In genomic region chr9:29407954-29408353, GRCm38 (mm10) we compare ENCODE assay signal across 8 mouse cellular contexts.
A peak's percentile ranks its signal among the peaks of the same experiment; 100 is the strongest.
DNase-seq lines count a peak whose midpoint lies in the region; ATAC-seq and TF ChIP-seq lines count a peak whose summit lies in the region.

No protein-coding gene starts in this region.

- no peak overlapping the region for H3K27ac ChIP-seq in midbrain, embryonic 15.5 days

- no peaks in the 10 kb centered on the region for H3K36me3 ChIP-seq in E14TG2a.4 (ENCODE audit: insufficient read depth, low read length)
- H3K36me3 ChIP-seq in midbrain, embryonic 15.5 days (replicated peaks) = no peaks in the 10 kb centered on the region

- peak; percentile 63 for TF ChIP-seq CTCF in E14TG2a.4 (conservative IDR thresholded peaks at IDR 0.05; ENCODE audit: low read length)

- H3K9me3 ChIP-seq in E14TG2a.4 (ENCODE audit: low read length) = no peaks in the 10 kb centered on the region
- no peaks in the 10 kb centered on the region for H3K9me3 ChIP-seq in midbrain, embryonic 15.5 days

- DNase-seq in heart, postnatal 4 days = peak; percentile 43
- DNase-seq in heart, adult 8-10 months (ENCODE audit: low spot score) = no peak
- peak; percentile 35 for DNase-seq in adrenal gland, adult 2 months
- DNase-seq in kidney, postnatal 4 days = peak; percentile 40 to 51
- no peak for DNase-seq in left cerebral cortex, adult 8-10 months (ENCODE audit: low spot score in 2 of 2)

- ATAC-seq in activated CD4-positive, CD25-positive, alpha-beta regulatory T cell, adult 4 months = no peak
- ATAC-seq in midbrain, embryonic 15.5 days (replicated peaks) = no peak

- H3K9ac ChIP-seq in midbrain, embryonic 15.5 days = no peak overlapping the region

- no peak overlapping the region for H3K4me2 ChIP-seq in midbrain, embryonic 15.5 days

- H3K4me3 ChIP-seq in E14TG2a.4 (replicated peaks; ENCODE audit: low read length) = no peak overlapping the region
- H3K4me3 ChIP-seq in midbrain, embryonic 15.5 days = no peak overlapping the region

- peaks cover 13% of the 10 kb centered on the region for H3K4me1 ChIP-seq in E14TG2a.4 (replicated peaks; ENCODE audit: low read depth, low read length)
- H3K4me1 ChIP-seq in midbrain, embryonic 15.5 days = peaks cover 18% of the 10 kb centered on the region

- H3K27me3 ChIP-seq in E14TG2a.4 (ENCODE audit: insufficient read depth, low read length) = peaks cover 27% of the 10 kb centered on the region
- H3K27me3 ChIP-seq in midbrain, embryonic 15.5 days (replicated peaks) = no peaks in the 10 kb centered on the region

Comparison
In these comparisons a context has a peak if more than half of its experiments do, and no peak if none do; other contexts are left out.
1. DNase-seq: peak in heart, postnatal 4 days (single experiment), adrenal gland, adult 2 months (single experiment) and kidney, postnatal 4 days (2 of 2); none in heart, adult 8-10 months (single experiment) and left cerebral cortex, adult 8-10 months (0 of 2).